Mouse (Mus musculus) embryonic facial prominence, embryonic 13.5 days (tissue): ENCODE results near the gene Cnot3. TPM values are rescaled to one million over a fixed set of nuclear protein-coding genes. Genes with fewer than 3 reads are reported as not detected.

Experiments used
- ATAC-seq: fragments of 200-750 bp; cut with Nextera tagmentation; 2 replicates; pipeline ENCODE4 v1.8.0; 2017; ENCODE audit warnings: low read depth; ENCODE audit not compliant: insufficient number of reproducible peaks, insufficient read depth, low FRiP score, low TSS enrichment
- H3K27ac ChIP-seq: fragments of 300-500 bp; sonication (generic); 2 replicates; pipeline ENCODE4 v1.5.1; 2015; ENCODE audit warnings: moderate library complexity, mild to moderate bottlenecking, inconsistent platforms
- H3K27me3 ChIP-seq: fragments of 300-500 bp; sonication (generic); 2 replicates; pipeline ENCODE4 v1.6.1; 2015; ENCODE audit warnings: mild to moderate bottlenecking, inconsistent platforms
- H3K36me3 ChIP-seq: fragments of 300-500 bp; sonication (generic); 2 replicates; pipeline ENCODE4 v1.6.1; 2015; ENCODE audit warnings: mild to moderate bottlenecking, inconsistent platforms
- H3K4me1 ChIP-seq: fragments of 300-500 bp; sonication (generic); 2 replicates; pipeline ENCODE4 v1.6.1; 2015; ENCODE audit warnings: inconsistent platforms
- H3K4me2 ChIP-seq: fragments of 300-500 bp; sonication (generic); 2 replicates; pipeline ENCODE4 v1.6.1; 2015; ENCODE audit warnings: moderate library complexity, mild to moderate bottlenecking, inconsistent platforms
- H3K4me3 ChIP-seq: fragments of 300-500 bp; sonication (generic); 2 replicates; pipeline ENCODE4 v1.5.1; 2015; ENCODE audit warnings: mild to moderate bottlenecking, inconsistent platforms
- H3K9ac ChIP-seq: fragments of 300-500 bp; sonication (generic); 2 replicates; pipeline ENCODE4 v1.6.1; 2015; ENCODE audit warnings: mild to moderate bottlenecking, inconsistent platforms
- H3K9me3 ChIP-seq: fragments of 300-500 bp; sonication (generic); 2 replicates; pipeline ENCODE4 v1.6.1; 2016; ENCODE audit warnings: inconsistent platforms
- WGBS: fragments of 180-500 bp; shearing (Covaris S2); methylation state at CpG from one replicate; pipeline ENCODE4 v1.1.7; 2015; ENCODE audit warnings: mixed read lengths; 5-methylcytosine and 5-hydroxymethylcytosine counted together
- polyA plus RNA-seq: library from polyadenylated mRNA; unstranded; fragments of >200 nt; fragmentation: Nextera tagmentation; extraction: Ambion mirVana; gene quantifications from 2 replicates; pipeline ENCODE4 v1.2.1, GENCODE M21; 2015

The Cnot3 gene
- polyA plus RNA-seq, 1 experiment from 2014 or later, result 66.0 TPM

DNA sequence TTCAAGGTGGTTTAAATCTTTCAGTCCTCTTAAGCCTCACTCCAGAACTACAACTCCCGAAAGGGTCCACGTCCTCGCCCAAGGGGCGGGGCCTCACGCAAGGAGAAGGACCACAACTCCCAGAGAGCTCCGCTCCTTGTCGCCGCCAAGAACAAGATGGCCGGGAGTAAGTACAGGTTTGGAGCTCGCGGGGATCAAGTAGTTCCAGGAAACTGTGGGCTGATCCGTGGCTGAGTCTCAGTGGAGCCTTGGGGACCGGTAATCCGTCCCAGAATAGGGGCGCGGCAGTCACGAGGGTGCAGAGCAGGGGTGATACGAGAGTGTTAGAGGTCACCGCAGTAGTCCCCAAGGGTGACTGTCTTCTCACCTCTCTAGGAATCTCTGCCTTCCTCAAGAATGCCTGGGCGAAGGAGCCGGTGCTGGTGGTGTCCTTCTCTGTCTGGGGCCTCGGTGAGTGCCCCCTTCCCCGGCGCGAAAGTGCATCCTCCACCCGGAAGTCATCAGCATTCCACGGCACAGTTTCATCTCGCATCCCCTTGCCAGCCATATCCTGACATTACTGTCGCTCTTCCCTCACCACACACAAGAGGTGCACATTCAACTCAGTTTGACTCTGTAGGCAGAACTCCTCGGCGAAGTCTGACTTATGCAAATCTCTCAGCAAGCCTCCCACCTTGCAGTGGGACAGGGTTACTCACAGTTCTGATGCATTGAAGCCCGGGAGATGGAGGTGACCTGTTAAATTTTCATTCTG is 27.6 kb upstream of the Cnot3 start, which contains the start of gene Ndufa3:
Gene Ndufa3 (plus strand): TSS at position 132 of the 754 bp plus-strand sequence.
- peak; percentile 92 for ATAC-seq
- Histone ChIP-seq H3K27me3 (no peaks in the 10 kb centered on the region), H3K4me2 (peak within 1 kb of the TSS; percentile 85), H3K27ac (peak within 1 kb of the TSS; percentile 73), H3K36me3 (peaks cover 31% of the 10 kb centered on the region), H3K4me3 (peak within 1 kb of the TSS; percentile 82), H3K9me3 (no peaks in the 10 kb centered on the region), H3K9ac (peak within 1 kb of the TSS; percentile 89), H3K4me1 (peaks cover 6% of the 10 kb centered on the region)
- under 1% methylated on average over 32 of the region's 32 CpGs for WGBS

DNA sequence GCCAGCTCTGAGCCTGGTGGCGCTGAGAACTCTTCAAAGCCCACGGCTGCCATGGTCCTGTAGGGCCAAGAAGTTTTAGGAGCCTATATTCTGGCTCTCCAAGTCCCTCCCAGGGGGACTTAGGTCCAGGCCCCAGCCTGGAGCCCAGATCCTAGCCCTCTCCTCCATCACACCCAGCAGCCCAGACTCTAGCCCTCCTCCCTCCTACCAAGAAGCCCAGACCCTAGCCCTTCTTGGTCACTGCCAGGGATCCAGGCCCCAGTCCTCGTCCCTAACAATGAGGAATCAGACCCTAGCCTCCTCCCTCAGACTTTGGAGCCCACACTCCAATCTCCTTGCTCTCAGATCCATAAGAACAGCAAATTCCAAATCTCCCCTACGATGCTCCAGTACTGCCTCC is 16.0 kb upstream of the Cnot3 start:
- H3K9ac ChIP-seq, result peak overlapping the region; percentile 87
- peaks cover 36% of the 10 kb centered on the region for H3K36me3 ChIP-seq
- H3K4me2 ChIP-seq, result peak overlapping the region; percentile 99
- no peak for ATAC-seq
- H3K4me1 ChIP-seq, result peaks cover 25% of the 10 kb centered on the region
- H3K4me3 ChIP-seq, result peak overlapping the region; percentile 75
- no peaks in the 10 kb centered on the region for H3K27me3 ChIP-seq
- no peaks in the 10 kb centered on the region for H3K9me3 ChIP-seq
- 39% methylated on average over 4 of the region's 4 CpGs for WGBS
- H3K27ac ChIP-seq, result peak overlapping the region; percentile 84; the same call in 1 of the 2 replicates

DNA sequence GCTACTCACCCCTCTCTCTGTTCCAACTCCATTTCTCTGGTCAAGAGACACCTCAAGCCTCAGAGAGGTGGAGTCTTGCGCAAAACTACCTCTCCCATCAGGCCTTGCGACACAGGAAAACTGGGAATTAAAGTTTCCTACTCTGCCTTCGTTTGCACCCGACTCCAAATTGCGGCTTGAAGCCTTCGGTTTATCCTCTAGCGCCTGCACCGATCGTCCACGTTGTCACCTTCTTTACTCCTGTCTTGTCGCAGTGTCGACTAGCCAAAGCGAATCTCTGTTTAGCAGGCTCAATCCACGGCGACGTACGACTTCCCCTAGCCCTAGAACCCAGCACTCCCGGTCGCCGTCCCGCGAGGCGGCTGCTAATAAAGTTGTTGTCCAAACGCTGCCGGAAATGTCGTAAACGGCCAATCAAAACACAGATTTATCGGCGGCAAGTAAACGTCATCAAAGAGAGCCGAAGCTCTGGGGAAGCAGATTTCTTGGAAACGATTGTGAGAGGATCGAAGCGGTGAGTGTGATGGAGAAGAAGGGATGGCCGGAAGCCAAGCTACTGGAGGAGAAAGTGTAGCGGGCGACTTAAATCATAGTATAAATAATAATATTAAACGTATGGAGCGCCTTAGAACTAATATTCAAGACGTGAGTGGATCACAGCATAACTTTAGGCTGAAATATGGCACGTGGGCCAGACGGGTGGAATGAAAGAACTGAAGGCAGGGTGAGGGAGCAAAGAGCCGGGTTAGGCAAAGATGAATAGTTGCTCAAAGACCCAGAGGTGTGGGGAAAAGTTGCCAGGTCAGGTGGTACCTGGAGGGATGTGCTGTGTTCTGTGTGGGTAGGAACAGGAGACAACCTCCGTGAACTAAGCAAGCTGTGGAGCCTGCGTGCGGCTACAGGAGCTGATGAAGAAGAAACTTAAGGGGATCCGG is 15.3 kb upstream of the Cnot3 start, which contains the start of the genes Tfpt and Prpf31:
Gene Tfpt (minus strand): TSS at position 387 of the 935 bp plus-strand sequence.
Gene Prpf31 (plus strand): TSS at position 443 of the 935 bp plus-strand sequence.
- Histone ChIP-seq H3K36me3 (peaks cover 36% of the 10 kb centered on the region), H3K4me2 (peak within 1 kb of the TSS; percentile 99), H3K4me1 (peaks cover 25% of the 10 kb centered on the region), H3K27ac (peak within 1 kb of the TSS; percentile 84), H3K9ac (peak within 1 kb of the TSS; percentile 87), H3K9me3 (no peaks in the 10 kb centered on the region), H3K4me3 (peak within 1 kb of the TSS; percentile 75), H3K27me3 (no peaks in the 10 kb centered on the region)
- 1% methylated on average over 47 of the region's 47 CpGs for WGBS
- ATAC-seq, result peak; percentile 80

DNA sequence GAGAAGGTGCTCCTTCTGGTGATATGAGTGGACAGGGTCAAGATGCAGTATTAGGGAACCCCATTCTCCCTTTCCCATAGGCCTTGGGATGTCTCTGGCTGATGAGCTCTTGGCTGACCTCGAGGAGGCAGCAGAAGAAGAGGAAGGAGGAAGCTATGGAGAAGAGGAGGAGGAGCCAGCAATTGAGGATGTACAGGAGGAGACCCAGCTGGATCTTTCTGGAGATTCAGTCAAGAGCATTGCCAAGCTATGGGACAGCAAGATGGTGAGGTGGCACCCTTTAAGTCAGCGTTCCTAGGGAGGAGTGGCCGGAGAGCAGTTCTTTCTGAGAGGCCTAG is 14.6 kb upstream of the Cnot3 start:
- Histone ChIP-seq H3K4me3 (peak overlapping the region; percentile 75), H3K4me1 (peaks cover 25% of the 10 kb centered on the region), H3K4me2 (peak overlapping the region; percentile 99), H3K9ac (peak overlapping the region; percentile 87), H3K9me3 (no peaks in the 10 kb centered on the region), H3K27me3 (no peaks in the 10 kb centered on the region), H3K27ac (no peak overlapping the region), H3K36me3 (peaks cover 43% of the 10 kb centered on the region)
- no peak for ATAC-seq
- WGBS, result 56% methylated on average over 3 of the region's 3 CpGs

DNA sequence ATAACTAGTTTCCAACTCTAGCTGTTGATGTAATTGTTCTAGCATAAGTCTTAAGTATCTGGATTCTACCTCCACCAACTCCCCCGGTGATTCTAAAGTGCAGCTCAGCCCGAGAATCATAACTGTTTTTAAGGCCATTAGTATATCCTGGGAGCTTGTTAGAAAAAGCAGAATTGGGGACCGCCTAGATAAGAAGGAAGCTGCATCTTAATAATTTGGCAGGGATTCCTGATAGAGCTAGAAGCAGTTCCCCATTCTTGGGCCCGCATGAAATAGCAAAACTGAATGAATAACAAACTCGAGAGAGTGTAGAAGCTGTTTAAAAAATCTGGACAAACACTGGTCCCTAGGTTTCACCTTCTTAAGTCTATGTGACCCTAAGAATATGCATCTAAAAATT is 1.7 kb upstream of the Cnot3 start:
- WGBS, result 74% methylated on average over 5 of the region's 5 CpGs
- Histone ChIP-seq H3K4me1 (peaks cover 22% of the 10 kb centered on the region), H3K27me3 (no peaks in the 10 kb centered on the region), H3K27ac (no peak overlapping the region), H3K9ac (no peak overlapping the region), H3K36me3 (peaks cover 36% of the 10 kb centered on the region), H3K9me3 (no peaks in the 10 kb centered on the region), H3K4me2 (peak overlapping the region; percentile 58; the same call in 1 of the 2 replicates), H3K4me3 (no peak overlapping the region)
- ATAC-seq, result no peak

DNA sequence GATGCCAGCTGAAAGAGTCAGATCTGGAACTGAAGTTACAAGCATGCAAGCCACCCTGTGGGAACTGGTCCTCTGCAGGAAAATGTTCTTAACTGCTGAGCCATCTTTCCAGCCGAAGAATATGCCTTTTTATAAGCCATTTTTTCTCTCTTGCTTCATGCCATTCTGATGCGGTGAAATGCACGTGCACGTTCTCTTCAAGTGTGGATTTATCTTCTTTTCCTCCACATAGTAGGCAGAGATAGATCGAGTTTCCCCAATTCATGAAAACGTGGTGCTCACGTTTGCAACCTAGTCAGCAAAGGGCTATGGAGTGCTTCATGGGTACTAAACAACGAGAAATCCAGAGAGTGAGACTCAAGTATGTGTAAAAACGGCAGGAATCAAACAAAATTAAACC is 1.2 kb upstream of the Cnot3 start:
- ATAC-seq, result no peak
- Histone ChIP-seq H3K4me1 (peaks cover 27% of the 10 kb centered on the region), H3K9ac (no peak overlapping the region), H3K27me3 (no peaks in the 10 kb centered on the region), H3K36me3 (peaks cover 31% of the 10 kb centered on the region), H3K9me3 (no peaks in the 10 kb centered on the region), H3K4me2 (peak overlapping the region; percentile 58), H3K4me3 (peak overlapping the region; percentile 97), H3K27ac (no peak overlapping the region; the same call in 1 of the 2 replicates)
- 20% methylated on average over 9 of the region's 9 CpGs for WGBS

DNA sequence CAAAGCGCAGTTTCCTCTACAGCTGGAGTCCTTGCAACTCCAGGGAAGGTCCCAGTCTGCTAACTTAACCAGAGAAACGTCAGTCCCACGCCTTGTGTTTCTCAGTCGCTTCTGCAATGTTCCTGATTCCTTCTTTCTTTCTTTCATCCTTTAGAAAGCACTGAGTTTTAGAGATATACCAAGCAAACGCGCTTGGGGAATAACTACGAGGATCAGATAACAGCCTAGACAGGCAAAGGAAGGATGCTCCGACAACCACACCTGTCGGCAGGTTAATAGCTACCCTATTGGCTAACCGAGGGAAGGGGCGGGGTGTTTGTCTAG is 758 bp upstream of the Cnot3 start:
- peaks cover 27% of the 10 kb centered on the region for H3K36me3 ChIP-seq

DNA sequence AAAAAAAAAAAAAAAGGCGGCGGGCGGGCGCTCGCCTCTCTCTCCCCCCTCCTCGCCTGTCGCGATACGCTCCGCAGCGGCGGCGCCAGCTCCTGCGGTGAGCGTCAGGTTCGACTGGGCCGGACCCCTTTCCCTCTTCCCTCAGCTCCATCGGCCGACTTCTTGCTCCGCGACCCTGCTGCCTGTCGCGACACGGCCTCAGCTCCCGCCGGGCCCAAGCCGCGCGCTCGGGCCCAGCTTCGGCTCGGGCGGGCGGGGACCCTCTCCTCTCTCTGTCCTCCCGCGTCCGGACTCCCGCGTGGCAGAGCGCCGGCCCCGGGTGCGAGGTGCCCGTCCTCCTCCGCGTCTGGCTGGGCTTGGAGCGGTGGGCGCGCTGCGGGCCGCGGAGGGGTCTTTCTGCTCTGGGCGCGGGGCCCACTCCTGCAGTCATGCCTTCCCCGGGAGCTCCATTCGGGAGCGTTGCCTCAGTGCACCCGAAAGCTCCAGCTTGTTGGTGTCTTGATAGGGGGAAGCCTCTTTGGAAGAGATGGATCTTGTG is 489 bp downstream of the Cnot3 start:
- H3K4me1 ChIP-seq, result peaks cover 27% of the 10 kb centered on the region
- H3K36me3 ChIP-seq, result peaks cover 25% of the 10 kb centered on the region
- H3K27me3 ChIP-seq, result no peaks in the 10 kb centered on the region
- H3K4me2 ChIP-seq, result peak overlapping the region; percentile 86
- H3K9me3 ChIP-seq, result no peaks in the 10 kb centered on the region
- ATAC-seq, result peak; percentile 0; the same call in 1 of the 2 replicates
- under 1% methylated on average over 52 of the region's 58 CpGs for WGBS
- H3K27ac ChIP-seq, result peak overlapping the region; percentile 98
- H3K4me3 ChIP-seq, result peak overlapping the region; percentile 97
- H3K9ac ChIP-seq, result peak overlapping the region; percentile 99

More for the DNA sequence above, 758 bp upstream of the Cnot3 start:
- Histone ChIP-seq H3K27ac (no peak overlapping the region; the same call in 1 of the 2 replicates), H3K9me3 (no peaks in the 10 kb centered on the region), H3K4me3 (peak overlapping the region; percentile 97), H3K4me1 (peaks cover 27% of the 10 kb centered on the region), H3K4me2 (peak overlapping the region; percentile 58), H3K9ac (no peak overlapping the region), H3K27me3 (no peaks in the 10 kb centered on the region)
- WGBS, result 1% methylated on average over 11 of the region's 11 CpGs
- ATAC-seq, result no peak

DNA sequence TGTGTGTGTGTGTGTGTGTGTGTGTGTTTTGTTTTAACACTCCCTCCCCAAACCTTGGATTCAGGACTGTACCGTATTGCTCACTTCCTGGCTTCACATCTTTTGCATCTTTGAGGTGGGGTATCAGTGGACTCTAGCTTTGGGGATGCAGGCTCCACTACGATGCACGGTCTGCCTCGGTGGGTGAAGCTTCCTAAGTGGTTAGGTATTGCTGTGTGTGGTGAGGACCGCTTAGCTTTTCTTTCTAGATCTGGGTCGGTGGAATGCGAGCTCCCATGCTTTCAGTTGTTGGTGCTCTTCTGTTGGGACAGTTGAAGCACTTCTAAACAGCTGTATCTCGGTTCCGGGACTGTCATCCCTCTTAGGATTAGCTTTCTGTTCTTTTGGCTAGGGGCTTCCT is 1.1 kb downstream of the Cnot3 start:
- Histone ChIP-seq H3K4me2 (peak overlapping the region; percentile 86), H3K27me3 (no peaks in the 10 kb centered on the region), H3K4me1 (peaks cover 27% of the 10 kb centered on the region), H3K4me3 (peak overlapping the region; percentile 97), H3K27ac (peak overlapping the region; percentile 98; the same call in 1 of the 2 replicates), H3K9me3 (no peaks in the 10 kb centered on the region), H3K36me3 (peaks cover 25% of the 10 kb centered on the region), H3K9ac (peak overlapping the region; percentile 99)
- WGBS, result 20% methylated on average over 9 of the region's 9 CpGs
- no peak for ATAC-seq

DNA sequence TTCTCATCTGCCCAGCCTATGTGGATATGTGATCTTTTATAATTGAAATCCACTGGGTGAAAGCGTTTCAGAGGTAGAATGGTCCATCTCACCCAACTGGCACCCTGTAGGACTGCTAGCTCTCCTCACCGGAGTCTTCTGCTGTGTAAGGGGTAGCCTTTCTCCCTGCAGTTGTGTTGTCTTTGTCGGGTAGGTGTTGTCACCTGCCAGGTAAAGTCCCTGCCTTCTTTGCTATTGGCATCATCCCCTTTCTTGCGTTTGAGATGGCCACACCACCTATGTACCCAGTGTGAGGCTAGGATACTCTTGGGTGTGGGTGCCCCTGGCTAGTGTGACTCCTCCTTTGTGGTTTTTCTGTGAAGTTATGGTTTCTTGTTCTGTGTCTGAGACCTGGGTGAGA is 1.6 kb downstream of the Cnot3 start:
- Histone ChIP-seq H3K27ac (no peak overlapping the region), H3K27me3 (no peaks in the 10 kb centered on the region), H3K36me3 (peaks cover 25% of the 10 kb centered on the region), H3K4me3 (peak overlapping the region; percentile 97), H3K9ac (peak overlapping the region; percentile 99), H3K4me2 (peak overlapping the region; percentile 86), H3K4me1 (peaks cover 27% of the 10 kb centered on the region), H3K9me3 (no peaks in the 10 kb centered on the region)
- 66% methylated on average over 4 of the region's 4 CpGs for WGBS
- ATAC-seq, result no peak

DNA sequence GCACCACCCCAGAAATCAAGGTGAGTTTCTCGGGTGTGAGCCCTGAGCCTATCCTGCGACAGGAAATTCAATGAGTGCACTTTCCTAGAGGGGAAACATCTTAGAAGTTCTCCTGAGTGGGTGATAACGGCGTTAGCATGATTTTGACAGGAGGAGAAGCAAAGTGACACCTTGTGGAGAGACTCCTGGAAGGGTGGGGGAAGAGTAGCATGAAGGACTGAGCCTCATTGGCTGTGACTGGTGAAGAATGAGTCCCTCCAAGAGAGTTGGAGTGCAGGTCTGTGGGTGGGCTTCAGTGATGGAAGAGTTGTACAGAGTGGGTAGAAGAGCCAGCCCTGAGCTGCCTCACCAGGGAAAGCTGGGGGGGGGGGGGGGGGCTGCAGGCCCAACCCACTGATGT is 11.9 kb downstream of the Cnot3 start:
- Histone ChIP-seq H3K4me2 (no peak overlapping the region), H3K27me3 (no peaks in the 10 kb centered on the region), H3K9me3 (no peaks in the 10 kb centered on the region), H3K27ac (no peak overlapping the region), H3K4me3 (no peak overlapping the region), H3K36me3 (peaks cover 100% of the 10 kb centered on the region), H3K9ac (no peak overlapping the region), H3K4me1 (no peaks in the 10 kb centered on the region)
- no peak for ATAC-seq
- 92% methylated on average over 4 of the region's 4 CpGs for WGBS
